Mouse (Mus musculus) neutrophil, adult 83 days (primary cell): Measurements from ENCODE around the gene U90926. TPM values are rescaled to one million over a fixed set of nuclear protein-coding genes. Genes with fewer than 3 reads are reported as not detected.

Experiments used
- total RNA-seq, 2 experiments: library from RNA; stranded (reverse); gene quantifications; one replicate each; pipeline ENCODE4 v1.2.4; 2023

U90926 gene
- total RNA-seq, result not detected

GRCm38 (mm10) chr5:92215308-92215707 lies at the start of gene U90926:
Gene U90926, minus strand, starts transcription at chr5:92215408.

GRCm38 (mm10) chr5:92256218-92256617 lies 41.0 kb upstream of the U90926 start, which contains the start of gene Ppef2:
Gene Ppef2, minus strand, starts transcription at chr5:92256278.

Other genes with a start within 250 kb of the U90926 start
- not detected for gene Odaph, start 227.9 kb downstream of the U90926 start, total RNA-seq
- under 1 TPM; 0.46 to 0.60 TPM for gene Cdkl2, start 171.5 kb downstream of the U90926 start, total RNA-seq
- gene G3bp2, start 131.7 kb downstream of the U90926 start, total RNA-seq, result 10 to 100 TPM; 51.5 to 61.9 TPM
- 10 to 100 TPM; 42.4 to 45.4 TPM for gene Uso1, start 77.5 kb downstream of the U90926 start, total RNA-seq
- 1 to 10 TPM in 1 of 2 experiments, under 1 TPM in 1; 0.96 to 1.1 TPM for gene Ppef2, start 40.9 kb upstream of the U90926 start, total RNA-seq
- gene Naaa, start 62.8 kb upstream of the U90926 start, total RNA-seq, result 10 to 100 TPM; 74.1 to 87.0 TPM
- gene Sdad1, start 95.1 kb upstream of the U90926 start, total RNA-seq, result 10 to 100 TPM; 19.5 to 19.6 TPM
- gene Cxcl9, start 112.7 kb upstream of the U90926 start, total RNA-seq, result under 1 TPM in 1 of 2 experiments, not detected in 1; 0.22 TPM
- under 1 TPM in 1 of 2 experiments, not detected in 1; 0.59 TPM for gene Art3, start 116.4 kb upstream of the U90926 start, total RNA-seq
- 1 to 10 TPM; 6.3 to 8.0 TPM for gene Cxcl10, start 133.5 kb upstream of the U90926 start, total RNA-seq
- 10 to 100 TPM; 27.7 to 28.2 TPM for gene Nup54, start 219.8 kb upstream of the U90926 start, total RNA-seq